Mouse (Mus musculus): ENCODE measurements around the gene Cerkl. TPM values are rescaled to one million over a fixed set of nuclear protein-coding genes. Genes with fewer than 3 reads are reported as not detected.

The Cerkl gene
- polyA plus RNA-seq, 1 experiment from 2014 or later, result 0.97 TPM

GRCm38 (mm10) chr2:79316182-79316880 lies 140.3 kb downstream of the Cerkl start:
- Histone ChIP-seq H3K4me1 (replicated peaks; ENCODE audit: control insufficient read depth, insufficient read depth, low read length) (no peaks in the 10 kb centered on the region), H3K9ac (ENCODE audit: low read depth, low read length) (no peak overlapping the region), H3K27me3 (replicated peaks; ENCODE audit: control insufficient read depth, insufficient read depth, low read length) (no peaks in the 10 kb centered on the region), H3K36me3 (ENCODE audit: control insufficient read depth, insufficient read depth, low read length) (peaks cover 9% of the 10 kb centered on the region), H3K9me3 (ENCODE audit: control insufficient read depth, low read length) (no peaks in the 10 kb centered on the region), H3K4me3 (ENCODE audit: low read depth, low read length) (no peak overlapping the region), H3K27ac (ENCODE audit: low read depth, low read length) (no peak overlapping the region), H3K4me2 (no peak overlapping the region)
- 90% methylated on average over 9 of the region's 9 CpGs for whole genome bisulfite sequencing
- ATAC-seq (replicated peaks; ENCODE audit: low FRiP score) (no peak), DNase-seq (ENCODE audit: low spot score) (no peak)

DNA sequence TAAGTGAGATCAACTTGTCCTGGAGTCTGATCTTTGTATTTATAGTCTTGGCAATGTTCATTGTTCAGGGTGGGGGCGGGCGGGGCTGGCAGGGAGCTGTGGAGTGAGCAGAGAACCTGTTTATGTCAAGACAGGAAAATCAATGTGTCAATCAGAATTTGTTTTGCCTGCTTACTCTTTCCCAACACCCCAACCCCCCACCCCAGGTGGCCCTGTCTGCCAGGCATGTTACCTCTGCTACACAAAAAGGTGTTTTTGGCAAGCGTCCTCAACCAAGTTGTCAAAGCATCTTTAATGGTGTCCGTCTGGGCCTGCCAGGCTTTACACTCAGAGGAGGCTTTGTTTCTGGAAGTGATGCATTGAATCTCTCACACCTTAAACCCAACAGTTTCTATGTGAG lies 141.5 kb downstream of the Cerkl start:
- peaks cover 11% of the 10 kb centered on the region for H3K36me3 ChIP-seq (ENCODE audit: control insufficient read depth, insufficient read depth, low read length)

GRCm38 (mm10) chr2:79312499-79312898 lies 144.1 kb downstream of the Cerkl start:
- 82% methylated on average over 4 of the region's 4 CpGs for WGBS
- H3K9me3 ChIP-seq (ENCODE audit: control insufficient read depth, low read length), result no peaks in the 10 kb centered on the region
- H3K4me1 ChIP-seq (replicated peaks; ENCODE audit: control insufficient read depth, insufficient read depth, low read length), result no peaks in the 10 kb centered on the region
- no peak for ATAC-seq (replicated peaks; ENCODE audit: low FRiP score)
- H3K27me3 ChIP-seq (replicated peaks; ENCODE audit: control insufficient read depth, insufficient read depth, low read length), result no peaks in the 10 kb centered on the region
- peaks cover 14% of the 10 kb centered on the region for H3K36me3 ChIP-seq (ENCODE audit: control insufficient read depth, insufficient read depth, low read length)
- no peak for DNase-seq (ENCODE audit: low spot score)
- H3K4me3 ChIP-seq (ENCODE audit: low read depth, low read length), result no peak overlapping the region
- no peak overlapping the region for H3K4me2 ChIP-seq
- no peak overlapping the region for H3K9ac ChIP-seq (ENCODE audit: low read depth, low read length)
- H3K27ac ChIP-seq (ENCODE audit: low read depth, low read length), result no peak overlapping the region

More for the DNA sequence above, 141.5 kb downstream of the Cerkl start:
- no peak for DNase-seq (ENCODE audit: low spot score)
- no peak overlapping the region for H3K4me2 ChIP-seq
- no peak overlapping the region for H3K4me3 ChIP-seq (ENCODE audit: low read depth, low read length)
- H3K4me1 ChIP-seq (replicated peaks; ENCODE audit: control insufficient read depth, insufficient read depth, low read length), result no peaks in the 10 kb centered on the region
- WGBS, result 86% methylated on average over 4 of the region's 4 CpGs
- no peak for ATAC-seq (replicated peaks; ENCODE audit: low FRiP score)
- no peaks in the 10 kb centered on the region for H3K9me3 ChIP-seq (ENCODE audit: control insufficient read depth, low read length)
- H3K9ac ChIP-seq (ENCODE audit: low read depth, low read length), result no peak overlapping the region
- H3K27me3 ChIP-seq (replicated peaks; ENCODE audit: control insufficient read depth, insufficient read depth, low read length), result no peaks in the 10 kb centered on the region
- H3K27ac ChIP-seq (ENCODE audit: low read depth, low read length), result no peak overlapping the region

- H3K36me3 ChIP-seq (ENCODE audit: control insufficient read depth, insufficient read depth, low read length), result peaks cover 7% of the 10 kb centered on the region
- ATAC-seq (replicated peaks; ENCODE audit: low FRiP score), result no peak
- no peaks in the 10 kb centered on the region for H3K4me1 ChIP-seq (replicated peaks; ENCODE audit: control insufficient read depth, insufficient read depth, low read length)
- no peaks in the 10 kb centered on the region for H3K27me3 ChIP-seq (replicated peaks; ENCODE audit: control insufficient read depth, insufficient read depth, low read length)
- H3K4me3 ChIP-seq (ENCODE audit: low read depth, low read length), result no peak overlapping the region
- no peak for DNase-seq (ENCODE audit: low spot score)
- H3K4me2 ChIP-seq, result no peak overlapping the region
- no peak overlapping the region for H3K9ac ChIP-seq (ENCODE audit: low read depth, low read length)
- no peaks in the 10 kb centered on the region for H3K9me3 ChIP-seq (ENCODE audit: control insufficient read depth, low read length)
- 91% methylated on average over 13 of the region's 13 CpGs for WGBS
- H3K27ac ChIP-seq (ENCODE audit: low read depth, low read length), result no peak overlapping the region
These were observed 147.0 kb downstream of the Cerkl start for GRCm38 (mm10) chr2:79309454-79310118.

DNA sequence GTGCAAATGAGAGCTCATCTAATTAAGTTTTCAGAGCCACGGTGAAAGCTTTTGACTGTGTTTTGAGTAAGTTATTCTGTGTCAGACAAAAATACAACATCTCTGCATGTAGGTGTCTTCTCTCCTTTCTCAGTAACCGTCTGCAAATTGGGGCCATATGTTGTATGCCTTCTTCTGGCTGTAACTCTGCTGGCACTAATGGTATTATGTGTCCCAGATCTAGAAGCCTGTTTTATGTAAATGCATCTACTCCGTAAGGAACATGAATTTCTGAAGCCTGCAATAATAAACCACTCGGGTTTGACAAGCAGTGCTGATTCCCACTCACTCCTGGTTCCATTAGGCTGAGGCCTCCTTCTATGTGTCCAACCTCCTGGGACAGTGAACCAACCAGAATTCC lies 149.0 kb downstream of the Cerkl start:
- H3K36me3 ChIP-seq (ENCODE audit: control insufficient read depth, insufficient read depth, low read length), result peaks cover 7% of the 10 kb centered on the region

DNA sequence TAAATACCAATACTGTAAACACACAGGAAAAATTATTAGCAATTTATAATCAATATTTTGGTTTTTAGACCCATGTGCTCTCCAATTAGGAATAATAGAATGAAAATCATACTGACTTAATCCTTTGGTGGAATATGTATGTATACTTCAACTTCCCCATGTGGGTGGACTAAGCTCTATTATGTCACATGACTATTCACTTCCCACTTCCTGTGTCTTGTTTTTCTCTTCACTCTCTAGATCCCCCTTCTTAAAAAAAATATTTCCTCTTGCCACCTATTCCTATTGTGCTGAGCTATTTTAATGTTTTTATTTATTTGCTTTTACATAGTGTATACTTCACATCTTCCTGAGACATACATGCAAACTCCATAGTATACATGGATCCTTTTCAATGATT lies 154.2 kb downstream of the Cerkl start:
- Histone ChIP-seq H3K27me3 (replicated peaks; ENCODE audit: control insufficient read depth, insufficient read depth, low read length) (no peaks in the 10 kb centered on the region), H3K36me3 (ENCODE audit: control insufficient read depth, insufficient read depth, low read length) (no peaks in the 10 kb centered on the region; the same call in 1 of the 2 replicates), H3K4me1 (replicated peaks; ENCODE audit: control insufficient read depth, insufficient read depth, low read length) (no peaks in the 10 kb centered on the region), H3K9me3 (ENCODE audit: control insufficient read depth, low read length) (no peaks in the 10 kb centered on the region), H3K27ac (ENCODE audit: low read depth, low read length) (no peak overlapping the region), H3K9ac (ENCODE audit: low read depth, low read length) (no peak overlapping the region), H3K4me3 (ENCODE audit: low read depth, low read length) (no peak overlapping the region), H3K4me2 (no peak overlapping the region)
- ATAC-seq (replicated peaks; ENCODE audit: low FRiP score) (no peak), DNase-seq (ENCODE audit: low spot score) (no peak)

More for the DNA sequence above, 149.0 kb downstream of the Cerkl start:
- Histone ChIP-seq H3K4me1 (replicated peaks; ENCODE audit: control insufficient read depth, insufficient read depth, low read length) (no peaks in the 10 kb centered on the region), H3K4me3 (ENCODE audit: low read depth, low read length) (no peak overlapping the region), H3K4me2 (no peak overlapping the region), H3K9me3 (ENCODE audit: control insufficient read depth, low read length) (no peaks in the 10 kb centered on the region), H3K27me3 (replicated peaks; ENCODE audit: control insufficient read depth, insufficient read depth, low read length) (no peaks in the 10 kb centered on the region), H3K27ac (ENCODE audit: low read depth, low read length) (no peak overlapping the region), H3K9ac (ENCODE audit: low read depth, low read length) (no peak overlapping the region)
- no peak for DNase-seq (ENCODE audit: low spot score)
- no peak for ATAC-seq (replicated peaks; ENCODE audit: low FRiP score)
- WGBS, result 88% methylated on average over 4 of the region's 4 CpGs

- DNase-seq (ENCODE audit: low spot score) (no peak), ATAC-seq (replicated peaks; ENCODE audit: low FRiP score) (no peak)
- no peaks in the 10 kb centered on the region for H3K27me3 ChIP-seq (replicated peaks; ENCODE audit: control insufficient read depth, insufficient read depth, low read length)
- 80% methylated on average over 6 of the region's 6 CpGs for WGBS
- H3K9ac ChIP-seq (ENCODE audit: low read depth, low read length), result no peak overlapping the region
- no peaks in the 10 kb centered on the region for H3K4me1 ChIP-seq (replicated peaks; ENCODE audit: control insufficient read depth, insufficient read depth, low read length)
- H3K4me2 ChIP-seq, result no peak overlapping the region
- H3K9me3 ChIP-seq (ENCODE audit: control insufficient read depth, low read length), result no peaks in the 10 kb centered on the region
- peaks cover 13% of the 10 kb centered on the region for H3K36me3 ChIP-seq (ENCODE audit: control insufficient read depth, insufficient read depth, low read length)
- no peak overlapping the region for H3K27ac ChIP-seq (ENCODE audit: low read depth, low read length)
- H3K4me3 ChIP-seq (ENCODE audit: low read depth, low read length), result no peak overlapping the region
These were observed 164.2 kb downstream of the Cerkl start for GRCm38 (mm10) chr2:79292431-79292830.

GRCm38 (mm10) chr2:79291922-79292321 lies 164.7 kb downstream of the Cerkl start:
- 84% methylated on average over 8 of the region's 8 CpGs for WGBS
- H3K4me3 ChIP-seq (ENCODE audit: low read depth, low read length), result no peak overlapping the region
- DNase-seq (ENCODE audit: low spot score) (no peak), ATAC-seq (replicated peaks; ENCODE audit: low FRiP score) (no peak)
- peaks cover 13% of the 10 kb centered on the region for H3K36me3 ChIP-seq (ENCODE audit: control insufficient read depth, insufficient read depth, low read length)
- no peaks in the 10 kb centered on the region for H3K9me3 ChIP-seq (ENCODE audit: control insufficient read depth, low read length)
- no peak overlapping the region for H3K4me2 ChIP-seq
- H3K27me3 ChIP-seq (replicated peaks; ENCODE audit: control insufficient read depth, insufficient read depth, low read length), result no peaks in the 10 kb centered on the region
- H3K4me1 ChIP-seq (replicated peaks; ENCODE audit: control insufficient read depth, insufficient read depth, low read length), result no peaks in the 10 kb centered on the region
- H3K27ac ChIP-seq (ENCODE audit: low read depth, low read length), result no peak overlapping the region
- no peak overlapping the region for H3K9ac ChIP-seq (ENCODE audit: low read depth, low read length)

GRCm38 (mm10) chr2:79290149-79290548 lies 166.4 kb downstream of the Cerkl start:
- Histone ChIP-seq H3K27ac (ENCODE audit: low read depth, low read length) (no peak overlapping the region), H3K4me3 (ENCODE audit: low read depth, low read length) (no peak overlapping the region), H3K9me3 (ENCODE audit: control insufficient read depth, low read length) (no peaks in the 10 kb centered on the region), H3K4me1 (replicated peaks; ENCODE audit: control insufficient read depth, insufficient read depth, low read length) (no peaks in the 10 kb centered on the region), H3K27me3 (replicated peaks; ENCODE audit: control insufficient read depth, insufficient read depth, low read length) (no peaks in the 10 kb centered on the region), H3K9ac (ENCODE audit: low read depth, low read length) (no peak overlapping the region), H3K36me3 (ENCODE audit: control insufficient read depth, insufficient read depth, low read length) (peaks cover 15% of the 10 kb centered on the region), H3K4me2 (no peak overlapping the region)
- WGBS, result 69% methylated on average over 1 of the region's 1 CpGs
- no peak for ATAC-seq (replicated peaks; ENCODE audit: low FRiP score)
- DNase-seq (ENCODE audit: low spot score), result no peak

Measured in liver, embryonic 11.5 days (tissue).